Mouse (Mus musculus) inflammation-experienced regulatory T-cells, adult 6 months (primary cell): ENCODE measurements around the gene Scn4b. TPM values are rescaled to one million over a fixed set of nuclear protein-coding genes. Genes with fewer than 3 reads are reported as not detected.

Experiments used
- ATAC-seq: one replicate; pipeline ENCODE4 v1.8.0; 2017
- polyA plus RNA-seq, 3 experiments: library from polyadenylated mRNA; unstranded; fragments of 100-300 nt; shearing (Covaris generic); gene quantifications; one replicate each; pipeline ENCODE4 v1.2.1; 2017

The Scn4b gene
- polyA plus RNA-seq, 3 experiments from 2014 or later = not detected

DNA sequence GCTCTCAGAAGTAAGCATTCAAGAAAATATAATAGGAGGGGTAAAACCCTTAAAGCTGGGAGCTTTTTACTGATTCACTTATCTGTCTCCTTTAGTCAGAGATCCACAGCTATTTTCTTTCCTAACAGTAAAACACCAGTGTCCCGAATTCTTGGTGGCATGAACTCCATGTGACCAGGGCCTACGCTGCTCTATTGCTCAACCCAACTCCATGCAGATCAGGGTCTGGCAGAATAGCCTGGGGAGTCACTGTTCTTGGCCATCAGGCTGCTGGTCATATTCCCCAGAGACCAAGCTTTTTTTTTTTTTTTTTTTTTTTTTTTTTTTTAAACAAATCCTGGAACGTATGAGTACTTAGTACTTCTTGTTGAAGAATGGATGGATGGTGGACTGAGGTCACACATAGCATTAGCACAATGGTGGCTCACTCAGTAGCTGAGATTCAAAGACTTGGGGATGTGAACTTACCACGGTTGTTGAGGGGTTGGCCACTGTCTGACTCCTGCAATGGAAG lies 51.5 kb downstream of the Scn4b start:
- no peak for ATAC-seq

- ATAC-seq = no peak
Observed at GRCm38 (mm10) chr9:45195468-45195867, 57.3 kb downstream of the Scn4b start.

DNA sequence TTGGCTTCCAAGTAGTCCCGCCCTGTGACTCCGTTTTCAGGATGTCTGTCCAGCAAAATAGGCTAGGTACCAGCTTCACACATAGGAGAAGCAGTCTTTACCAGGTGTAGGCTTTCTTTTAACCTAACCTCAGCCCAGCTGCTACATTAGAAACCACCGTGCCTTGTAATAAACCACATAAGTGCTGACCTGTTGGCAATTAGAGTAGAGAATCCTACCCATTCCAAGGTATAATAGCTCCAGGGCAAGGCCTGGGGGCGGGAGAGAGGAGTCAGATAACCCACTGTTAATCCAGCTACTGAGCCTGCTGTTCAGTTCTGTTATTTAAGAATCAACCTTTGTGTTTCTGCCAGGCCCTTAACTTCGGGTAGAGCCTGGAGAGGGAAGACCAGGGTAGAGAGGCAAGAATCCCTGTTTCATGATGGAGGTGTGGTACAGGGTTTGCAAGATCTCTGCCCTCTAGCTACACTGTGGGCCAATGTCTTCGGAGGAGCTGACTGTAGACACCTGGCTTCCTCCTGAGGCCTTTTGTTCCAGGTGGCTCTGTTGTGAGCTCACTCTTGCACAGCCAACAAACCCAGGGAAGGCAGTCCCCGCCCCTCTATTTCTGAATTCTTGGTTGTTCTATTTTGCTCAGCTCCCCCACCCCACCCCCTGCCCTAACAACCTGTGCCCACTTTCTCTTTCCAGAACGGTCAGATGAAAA lies 58.1 kb downstream of the Scn4b start:
- no peak for ATAC-seq

DNA sequence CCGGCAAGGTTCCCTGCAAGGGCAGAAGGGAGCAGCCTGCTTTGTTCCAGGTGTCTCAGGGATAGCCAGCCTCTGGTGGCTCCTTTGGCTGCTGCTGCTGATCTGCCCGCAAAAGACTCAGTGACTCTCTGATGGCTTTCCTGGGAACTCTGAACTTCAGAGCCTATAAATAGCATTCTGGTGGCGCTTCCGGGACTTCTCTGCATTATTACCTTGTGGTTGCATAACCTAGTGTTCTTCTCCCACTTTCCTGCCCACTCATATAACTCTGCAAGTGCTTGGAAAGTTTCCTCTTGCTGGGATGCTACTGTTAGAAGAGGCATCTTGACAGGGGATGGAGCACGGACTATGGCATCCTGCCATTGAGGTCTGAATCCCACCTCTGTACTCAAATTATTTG lies 59.4 kb downstream of the Scn4b start:
- ATAC-seq = no peak

DNA sequence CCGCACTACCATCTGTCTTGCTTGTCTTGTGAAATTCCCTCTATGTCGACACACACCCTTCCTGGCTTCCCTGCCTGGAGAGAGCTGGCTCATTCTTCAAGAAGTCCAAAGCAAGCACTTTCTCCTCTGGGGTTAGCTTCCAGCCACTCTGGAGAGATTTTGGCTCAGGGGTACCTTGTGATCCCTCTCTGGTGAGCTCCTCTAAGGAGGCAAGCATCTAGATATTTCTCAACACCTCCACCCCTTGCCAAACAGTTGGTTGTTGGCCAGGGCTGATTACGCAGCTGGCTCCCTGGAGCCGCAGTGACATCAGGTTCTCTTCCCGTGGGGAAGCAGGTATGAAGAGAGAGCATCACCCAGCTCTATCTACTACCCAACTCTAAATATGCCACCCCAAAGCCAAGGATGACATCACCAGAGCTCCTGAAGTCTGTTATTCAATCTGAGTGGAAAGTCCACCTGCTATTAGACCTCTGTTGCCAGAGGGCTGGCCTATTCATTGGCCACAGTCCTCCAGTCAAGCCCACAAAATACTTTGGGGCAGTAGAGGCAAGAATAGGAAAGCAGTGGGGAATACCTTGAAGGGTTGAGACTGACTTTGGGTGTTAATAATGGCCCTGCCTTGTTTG lies 63.2 kb downstream of the Scn4b start:
- no peak for ATAC-seq

DNA sequence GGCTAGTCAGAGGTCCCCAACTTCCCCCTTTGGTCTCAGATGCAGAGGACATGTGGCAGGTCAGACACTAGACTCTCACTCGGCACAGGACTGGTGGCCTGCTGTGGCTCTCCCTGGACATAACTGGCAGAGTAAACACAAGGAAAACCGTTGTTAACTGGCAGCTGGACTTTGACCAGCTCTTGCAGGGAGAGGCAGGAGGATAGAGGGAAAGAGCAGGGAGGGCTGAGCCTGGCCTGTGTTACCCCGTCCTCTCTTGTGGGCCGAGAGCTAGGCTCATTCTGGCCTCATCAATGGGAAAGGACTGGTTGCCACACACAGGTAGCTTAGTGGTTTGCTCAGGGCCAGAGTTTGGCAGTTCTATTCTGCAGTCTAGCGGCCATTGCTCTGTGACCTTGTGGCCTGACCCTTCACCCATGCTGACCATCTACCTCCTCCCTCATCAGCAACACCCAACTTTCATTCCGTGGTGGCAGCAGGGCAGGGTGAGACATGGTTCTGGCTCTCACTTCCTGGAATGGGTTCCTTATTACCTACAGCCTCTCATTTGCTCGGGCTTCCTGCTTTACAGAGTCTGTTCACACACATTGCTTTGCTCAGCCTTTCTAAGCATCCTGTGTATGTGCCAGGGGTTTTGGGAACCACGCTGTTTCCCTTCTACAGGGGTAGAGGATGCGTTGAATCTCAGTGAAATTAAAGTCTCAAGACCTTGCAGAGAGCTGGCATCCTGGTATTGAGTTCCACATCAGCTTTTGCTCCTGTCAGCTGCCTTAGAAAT lies 64.0 kb downstream of the Scn4b start:
- no peak for ATAC-seq

Other genes starting within 250 kb of the Scn4b start
- gene Atp5l, start 217.7 kb upstream of the Scn4b start, polyA plus RNA-seq = 100 to 1,000 TPM; 468 to 593 (median 553) TPM
- 10 to 100 TPM; 25.5 to 40.2 (median 34.4) TPM for gene Ube4a, start 172.8 kb upstream of the Scn4b start, polyA plus RNA-seq
- 1,000 to 10,000 TPM; 1,536 to 1,970 (median 1,828) TPM for gene Cd3g, start 158.0 kb upstream of the Scn4b start, polyA plus RNA-seq
- 1,000 to 10,000 TPM in 1 of 3 experiments, 100 to 1,000 TPM in 2; 684 to 1,006 (median 966) TPM for gene Cd3d, start 156.6 kb upstream of the Scn4b start, polyA plus RNA-seq
- 1,000 to 10,000 TPM in 2 of 3 experiments, 100 to 1,000 TPM in 1; 995 to 1,814 (median 1,394) TPM for gene Cd3e, start 128.8 kb upstream of the Scn4b start, polyA plus RNA-seq
- gene Mpzl2, start 98.6 kb upstream of the Scn4b start, polyA plus RNA-seq = not detected
- gene Mpzl3, start 83.2 kb upstream of the Scn4b start, polyA plus RNA-seq = 10 to 100 TPM in 2 of 3 experiments, 1 to 10 TPM in 1; 9.1 to 12.0 (median 10.2) TPM
- 10 to 100 TPM in 1 of 3 experiments, 1 to 10 TPM in 2; 2.6 to 11.2 (median 6.3) TPM for gene Jaml, start 59.2 kb upstream of the Scn4b start, polyA plus RNA-seq
- gene Scn2b, start 20.6 kb upstream of the Scn4b start, polyA plus RNA-seq = under 1 TPM in 2 of 3 experiments, not detected in 1; 0.09 to 0.60 TPM
- 1 to 10 TPM; 2.7 to 4.2 (median 4.1) TPM for gene BC049352, start 43.6 kb downstream of the Scn4b start, polyA plus RNA-seq
- not detected for gene Tmprss4, start 65.7 kb downstream of the Scn4b start, polyA plus RNA-seq
- gene Il10ra, start 130.8 kb downstream of the Scn4b start, polyA plus RNA-seq = 10 to 100 TPM; 38.3 to 56.0 (median 48.7) TPM
- 10 to 100 TPM in 1 of 3 experiments, 1 to 10 TPM in 2; 1.3 to 22.8 (median 2.5) TPM for gene Tmprss13, start 180.7 kb downstream of the Scn4b start, polyA plus RNA-seq
- gene Fxyd6, start 231.8 kb downstream of the Scn4b start, polyA plus RNA-seq = 1 to 10 TPM in 1 of 3 experiments, not detected in 2; 1.6 TPM